13 mouse cellular contexts compared by ENCODE assay signal in the genomic region with DNA sequence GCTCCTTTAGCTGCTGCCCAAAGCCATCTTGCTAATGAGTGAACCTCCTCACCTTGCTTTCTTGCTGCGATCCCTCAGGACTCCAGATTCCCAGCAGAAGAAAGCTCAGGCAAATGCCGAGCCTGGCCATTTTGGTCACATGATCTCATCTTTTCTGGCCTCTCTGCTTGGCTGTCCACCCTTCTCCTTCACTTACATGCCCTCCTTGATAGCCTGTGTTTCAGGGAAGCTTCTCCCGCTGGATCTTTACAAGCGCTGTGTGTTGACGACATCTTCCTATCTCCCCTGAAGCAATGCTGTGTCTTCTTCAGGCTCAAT. TPM values are rescaled to one million over a fixed set of nuclear protein-coding genes. Genes with fewer than 3 reads are reported as not detected.
DNase-seq lines count a peak whose midpoint lies in the region; ATAC-seq and TF ChIP-seq lines count a peak whose summit lies in the region.
"Had no signal": no experiment of that assay in that cellular context is flagged by ENCODE, and none has a peak within 500 bp of the region (broad histone marks: within the 10 kb centered on the region; RNA-seq: fewer than 3 reads in every experiment).

No protein-coding gene starts in this region.

- H3ac ChIP-seq in C2C12 (ENCODE audit: control insufficient read depth, insufficient read length, low read depth), result no peak overlapping the region

- H3K9ac ChIP-seq in hindbrain, embryonic 11.5 days (ENCODE audit: low read depth, low read length), result no peak overlapping the region
- H3K9ac ChIP-seq in midbrain, embryonic 14.5 days (replicated peaks; ENCODE audit: low read length), result peak overlapping the region; percentile 41

- peak overlapping the region; percentile 71 for H3K27ac ChIP-seq in embryonic facial prominence, embryonic 10.5 days (replicated peaks)
- peak overlapping the region; percentile 61; the same call in 1 of the 2 replicates for H3K27ac ChIP-seq in hindbrain, embryonic 11.5 days (ENCODE audit: low read depth, low read length)
- peak overlapping the region; percentile 94 for H3K27ac ChIP-seq in midbrain, embryonic 14.5 days (replicated peaks; ENCODE audit: low read depth, low read length)
- H3K27ac ChIP-seq in heart, embryonic 10.5 days, result no peak overlapping the region
- H3K27ac ChIP-seq: kidney, postnatal 0 days had no signal

- H3K9me3 ChIP-seq in embryonic facial prominence, embryonic 10.5 days, result no peaks in the 10 kb centered on the region
- H3K9me3 ChIP-seq in hindbrain, embryonic 11.5 days (ENCODE audit: control insufficient read depth, low read length), result no peaks in the 10 kb centered on the region
- H3K9me3 ChIP-seq in midbrain, embryonic 14.5 days (ENCODE audit: control insufficient read depth, low read length), result no peaks in the 10 kb centered on the region
- no peaks in the 10 kb centered on the region for H3K9me3 ChIP-seq in heart, embryonic 10.5 days

- H3K27me3 ChIP-seq in C2C12 (ENCODE audit: control insufficient read depth, insufficient read depth, insufficient read length), result peaks cover 42% of the 10 kb centered on the region
- peaks cover 37% of the 10 kb centered on the region for H3K27me3 ChIP-seq in embryonic facial prominence, embryonic 10.5 days (replicated peaks; ENCODE audit: low read depth, poor library complexity, severe bottlenecking)
- H3K27me3 ChIP-seq in hindbrain, embryonic 11.5 days (ENCODE audit: control insufficient read depth, insufficient read depth, low read length), result no peaks in the 10 kb centered on the region
- no peaks in the 10 kb centered on the region for H3K27me3 ChIP-seq in midbrain, embryonic 14.5 days (ENCODE audit: control insufficient read depth, insufficient read depth, low read length)
- H3K27me3 ChIP-seq in heart, embryonic 10.5 days (ENCODE audit: insufficient read depth, poor library complexity, severe bottlenecking), result peaks cover 67% of the 10 kb centered on the region

- ATAC-seq in hindbrain, embryonic 11.5 days (ENCODE audit: low FRiP score), result no peak
- no peak for ATAC-seq in midbrain, embryonic 14.5 days (ENCODE audit: low FRiP score, low TSS enrichment)

- 0 out of 2 replicates have a peak overlapping the region, but pooled peaks have one; percentile 4 for H3K4me2 ChIP-seq in hindbrain, embryonic 11.5 days (replicated peaks; ENCODE audit: low read depth, low read length)
- peak overlapping the region; percentile 38 for H3K4me2 ChIP-seq in midbrain, embryonic 14.5 days (ENCODE audit: low read length)
- H3K4me2 ChIP-seq: liver, embryonic 11.5 days had no signal

- H3K4me3 ChIP-seq in C2C12 (ENCODE audit: insufficient read depth, poor library complexity, severe bottlenecking), result no peak overlapping the region
- H3K4me3 ChIP-seq in embryonic facial prominence, embryonic 10.5 days, result peak overlapping the region; percentile 30; the same call in 1 of the 2 replicates
- H3K4me3 ChIP-seq in hindbrain, embryonic 11.5 days (ENCODE audit: low read depth, low read length), result no peak overlapping the region
- H3K4me3 ChIP-seq in midbrain, embryonic 14.5 days (replicated peaks; ENCODE audit: low read depth, low read length), result no peak overlapping the region
- no peak overlapping the region for H3K4me3 ChIP-seq in heart, embryonic 10.5 days

- no peak for TF ChIP-seq CTCF in C2C12 (IDR thresholded peaks at IDR 0.05; ENCODE audit: control insufficient read depth, insufficient read depth, insufficient read length)

- no peaks in the 10 kb centered on the region for H3K36me3 ChIP-seq in C2C12 (ENCODE audit: control insufficient read depth, insufficient read depth)
- no peaks in the 10 kb centered on the region for H3K36me3 ChIP-seq in embryonic facial prominence, embryonic 10.5 days (replicated peaks)
- H3K36me3 ChIP-seq in hindbrain, embryonic 11.5 days (ENCODE audit: control insufficient read depth, insufficient read depth, low read length), result no peaks in the 10 kb centered on the region
- H3K36me3 ChIP-seq in midbrain, embryonic 14.5 days (ENCODE audit: control insufficient read depth, insufficient read depth, low read length), result no peaks in the 10 kb centered on the region
- H3K36me3 ChIP-seq in heart, embryonic 10.5 days, result no peaks in the 10 kb centered on the region

- DNase-seq in embryonic facial prominence, embryonic 10.5 days (ENCODE audit: low spot score), result no peak
- no peak for DNase-seq in hindbrain, embryonic 11.5 days (ENCODE audit: low spot score)
- DNase-seq in midbrain, embryonic 14.5 days, result no peak
- no peak for DNase-seq in heart, postnatal 25 days (ENCODE audit: low spot score)
- DNase-seq in urinary bladder, postnatal 14 days (ENCODE audit: low spot score), result no peak
- DNase-seq in heart, embryonic 10.5 days (ENCODE audit: low spot score), result no peak
- DNase-seq in adrenal gland, adult 8-10 months, result no peak

- intact Hi-C loops in heart, postnatal 25 days (cut with DNase I), result no loop called here

- H3K79me2 ChIP-seq in C2C12 (ENCODE audit: control insufficient read depth, insufficient read depth), result no peaks in the 10 kb centered on the region

- WGBS in embryonic facial prominence, embryonic 10.5 days, result 62% methylated on average over 5 of the region's 5 CpGs
- WGBS in hindbrain, embryonic 11.5 days, result 68% methylated on average over 5 of the region's 5 CpGs
- 53% methylated on average over 5 of the region's 5 CpGs for WGBS in midbrain, embryonic 14.5 days
- 56% methylated on average over 5 of the region's 5 CpGs for whole genome bisulfite sequencing in heart, embryonic 10.5 days

- H3K4me1 ChIP-seq in embryonic facial prominence, embryonic 10.5 days, result peaks cover 29% of the 10 kb centered on the region
- peaks cover 5% of the 10 kb centered on the region for H3K4me1 ChIP-seq in hindbrain, embryonic 11.5 days (replicated peaks; ENCODE audit: control insufficient read depth, insufficient read depth, low read length)
- peaks cover 20% of the 10 kb centered on the region for H3K4me1 ChIP-seq in midbrain, embryonic 14.5 days (ENCODE audit: control insufficient read depth, insufficient read depth, low read length)
- H3K4me1 ChIP-seq in heart, embryonic 10.5 days, result peaks cover 8% of the 10 kb centered on the region; the same call in 1 of the 2 replicates

- H3K79me3 ChIP-seq in C2C12 (ENCODE audit: low read depth), result no peaks in the 10 kb centered on the region

TF ChIP-seq in C2C12, 6 proteins besides CTCF, POLR2A, EP300 and RAD21:
- TF ChIP-seq USF1 (IDR thresholded peaks at IDR 0.05; ENCODE audit: low read depth) (peak; percentile 11), FOSL1 (IDR thresholded peaks at IDR 0.05; ENCODE audit: insufficient read depth, low read length, poor library complexity, severe bottlenecking) (no peak)

RNA-seq across cellular contexts. Expression of a gene that starts 23.2 kb away (rescaled TPM):
- not detected for polyA plus RNA-seq in C2C12 (2012; fragmentation: generic; extraction: Trizol)
- 0.52 and 0.59 TPM in 2 replicates for polyA plus RNA-seq in embryonic facial prominence, embryonic 10.5 days (2016; fragmentation: Nextera tagmentation; extraction: Ambion mirVana)
- 3.9 and 4.6 TPM in 2 replicates for polyA plus RNA-seq in hindbrain, embryonic 11.5 days (2014; fragmentation: Nextera tagmentation; extraction: Ambion mirVana)
- 8.5 and 8.8 TPM in 2 replicates for polyA plus RNA-seq in midbrain, embryonic 14.5 days (2014; fragmentation: Nextera tagmentation; extraction: Ambion mirVana)
- total RNA-seq in heart, postnatal 25 days (2021), result under 1 TPM; 0.06 to 0.08 TPM
- polyA plus RNA-seq in heart, embryonic 10.5 days (2016; fragmentation: Nextera tagmentation; extraction: Ambion mirVana), result 0.03 TPM in 1 of 2 replicates, not detected in the other
- total RNA-seq in adrenal gland, adult 8-10 months (2022), result under 1 TPM in 1 of 4 experiments, not detected in 3; 0.09 TPM
- total RNA-seq: adrenal gland, postnatal 14 days; hematopoietic stem cell, adult 5-6 weeks had no signal
- polyA plus RNA-seq: liver, embryonic 11.5 days had no signal

RNA-seq across cellular contexts. Expression of a gene that starts 44.9 kb away (rescaled TPM):
- 0.01 TPM for polyA plus RNA-seq in C2C12 (2012; fragmentation: generic; extraction: Trizol)
- 0.40 and 0.59 TPM in 2 replicates for polyA plus RNA-seq in embryonic facial prominence, embryonic 10.5 days (2016; fragmentation: Nextera tagmentation; extraction: Ambion mirVana)
- polyA plus RNA-seq in hindbrain, embryonic 11.5 days (2014; fragmentation: Nextera tagmentation; extraction: Ambion mirVana), result 1.1 and 1.2 TPM in 2 replicates
- 2.5 and 3.5 TPM in 2 replicates for polyA plus RNA-seq in midbrain, embryonic 14.5 days (2014; fragmentation: Nextera tagmentation; extraction: Ambion mirVana)
- total RNA-seq in heart, postnatal 25 days (2021), result not detected
- 0.38 and 0.63 TPM in 2 replicates for polyA plus RNA-seq in heart, embryonic 10.5 days (2016; fragmentation: Nextera tagmentation; extraction: Ambion mirVana)
- under 1 TPM in 1 of 4 experiments, not detected in 3; 0.07 TPM for total RNA-seq in adrenal gland, adult 8-10 months (2022)
- total RNA-seq: adrenal gland, postnatal 14 days; common myeloid progenitor, adult 5-6 weeks; hematopoietic stem cell, adult 5-6 weeks had no signal

RNA-seq across cellular contexts. Expression of a gene that starts 53.1 kb away (rescaled TPM):
- polyA plus RNA-seq in C2C12 (2012; fragmentation: generic; extraction: Trizol), result 20.9 TPM
- polyA plus RNA-seq in embryonic facial prominence, embryonic 10.5 days (2016; fragmentation: Nextera tagmentation; extraction: Ambion mirVana), result 13.6 and 13.8 TPM in 2 replicates
- 17.7 and 18.2 TPM in 2 replicates for polyA plus RNA-seq in hindbrain, embryonic 11.5 days (2014; fragmentation: Nextera tagmentation; extraction: Ambion mirVana)
- 8.8 and 14.3 TPM in 2 replicates for polyA plus RNA-seq in midbrain, embryonic 14.5 days (2014; fragmentation: Nextera tagmentation; extraction: Ambion mirVana)
- total RNA-seq in heart, postnatal 25 days (2021), result 10 to 100 TPM; 62.5 to 69.1 TPM
- 14.9 and 16.5 TPM in 2 replicates for polyA plus RNA-seq in heart, embryonic 10.5 days (2016; fragmentation: Nextera tagmentation; extraction: Ambion mirVana)
- total RNA-seq in adrenal gland, adult 8-10 months (2022), result 10 to 100 TPM; 58.0 to 74.0 (median 70.3) TPM
